ENCODE assay signal across 8 mouse cellular contexts in the genomic region with DNA sequence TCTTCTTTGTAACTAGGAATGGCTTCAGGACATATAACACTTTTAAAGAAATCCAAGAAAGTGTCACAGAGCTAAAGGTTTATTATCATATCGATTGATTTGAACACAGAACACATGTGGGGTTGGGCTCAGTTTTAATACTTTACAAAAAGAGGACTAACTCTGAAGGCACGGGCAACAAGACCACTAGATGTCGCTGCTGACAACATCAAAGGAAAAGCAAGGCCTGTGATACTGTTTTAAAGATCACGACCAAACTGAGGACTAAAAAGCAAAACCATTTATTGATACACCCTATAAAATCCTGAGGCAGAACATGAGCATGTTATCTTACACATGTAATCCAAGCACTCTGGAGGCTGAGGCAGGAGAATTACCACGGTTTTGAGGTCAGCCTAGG. TPM values are rescaled to one million over a fixed set of nuclear protein-coding genes. Genes with fewer than 3 reads are reported as not detected.
A peak's percentile ranks its signal among the peaks of the same experiment; 100 is the strongest.
DNase-seq lines count a peak whose midpoint lies in the region; ATAC-seq lines count a peak whose summit lies in the region.

No protein-coding gene starts in this region.

- peak; percentile 24; the same call in 1 of the 2 replicates for ATAC-seq in forebrain, embryonic 12.5 days (ENCODE audit: low FRiP score)
- ATAC-seq in hindbrain, embryonic 14.5 days (ENCODE audit: low FRiP score): peak; percentile 43
- peak; percentile 60 for ATAC-seq in megakaryocyte progenitor cell, adult 5-6 weeks (replicated peaks; ENCODE audit: poor library complexity)

- no peak overlapping the region for H3K27ac ChIP-seq in forebrain, embryonic 12.5 days
- H3K27ac ChIP-seq in hindbrain, embryonic 14.5 days: no peak overlapping the region

- H3K9me3 ChIP-seq in forebrain, embryonic 12.5 days: no peaks in the 10 kb centered on the region
- no peaks in the 10 kb centered on the region for H3K9me3 ChIP-seq in hindbrain, embryonic 14.5 days (ENCODE audit: control insufficient read depth, low read length)

- WGBS in forebrain, embryonic 12.5 days: 26% methylated on average over 5 of the region's 5 CpGs
- 26% methylated on average over 5 of the region's 5 CpGs for WGBS in hindbrain, embryonic 14.5 days

- H3K9ac ChIP-seq in forebrain, embryonic 12.5 days: no peak overlapping the region
- H3K9ac ChIP-seq in hindbrain, embryonic 14.5 days: no peak overlapping the region

- intact Hi-C loops in heart, postnatal 25 days (cut with DNase I): loop anchor here (2.0 to 10.0 kb wide), 4 partner anchors 162 to 707 kb away; no protein-coding TSS in a partner anchor

- no peak overlapping the region for H3K4me3 ChIP-seq in forebrain, embryonic 12.5 days (replicated peaks)
- H3K4me3 ChIP-seq in hindbrain, embryonic 14.5 days (replicated peaks; ENCODE audit: low read length): no peak overlapping the region

- no peaks in the 10 kb centered on the region for H3K27me3 ChIP-seq in forebrain, embryonic 12.5 days
- no peaks in the 10 kb centered on the region for H3K27me3 ChIP-seq in hindbrain, embryonic 14.5 days (ENCODE audit: control insufficient read depth, insufficient read depth, low read length)

- no peaks in the 10 kb centered on the region for H3K4me1 ChIP-seq in forebrain, embryonic 12.5 days
- no peaks in the 10 kb centered on the region for H3K4me1 ChIP-seq in hindbrain, embryonic 14.5 days (replicated peaks; ENCODE audit: control insufficient read depth, insufficient read depth, low read length)

- no peak overlapping the region for H3K4me2 ChIP-seq in forebrain, embryonic 12.5 days
- no peak overlapping the region for H3K4me2 ChIP-seq in hindbrain, embryonic 14.5 days (replicated peaks)

- DNase-seq in heart, adult 8-10 months (ENCODE audit: low spot score): peak; percentile 73
- no peak for DNase-seq in heart, postnatal 25 days (ENCODE audit: low spot score)
- DNase-seq in c-Kit-positive CD71-negative TER-119-negative erythroid progenitor cells, embryonic 14.5 days (ENCODE audit: low read depth): peak; percentile 70
- peak; percentile 87 for DNase-seq in hindbrain, embryonic 14.5 days (ENCODE audit: low spot score)
- DNase-seq in layer of hippocampus, postnatal 36 days: peak; percentile 56 to 69
- peak; percentile 82 for DNase-seq in right cerebral cortex, postnatal 4 days

- H3K36me3 ChIP-seq in forebrain, embryonic 12.5 days (replicated peaks): peaks cover 43% of the 10 kb centered on the region
- H3K36me3 ChIP-seq in hindbrain, embryonic 14.5 days (replicated peaks; ENCODE audit: control insufficient read depth, insufficient read depth): peaks cover 40% of the 10 kb centered on the region

RNA-seq across cellular contexts. Expression of gene Rps23, which starts 7.1 kb away (rescaled TPM):
- 100 to 1,000 TPM; 128 to 200 (median 165) TPM for total RNA-seq in heart, adult 8-10 months (2022)
- 100 to 1,000 TPM; 164 to 188 TPM for total RNA-seq in heart, postnatal 25 days (2021)
- 198 and 203 TPM in 2 replicates for polyA plus RNA-seq in forebrain, embryonic 12.5 days (2016; fragmentation: Nextera tagmentation; extraction: Ambion mirVana)
- 132 and 156 TPM in 2 replicates for polyA plus RNA-seq in hindbrain, embryonic 14.5 days (2014; fragmentation: Nextera tagmentation; extraction: Ambion mirVana)
- 100 to 1,000 TPM; 235 to 236 TPM for total RNA-seq in layer of hippocampus, postnatal 36 days (2021)
- 2,184 and 2,282 TPM in 2 replicates for total RNA-seq in megakaryocyte progenitor cell, adult 5-6 weeks (2015)
- 1,741 and 2,365 TPM in 2 replicates for total RNA-seq in megakaryocyte progenitor cell, adult 5-6 weeks (2017)

RNA-seq across cellular contexts. Expression of gene Atp6ap1l, which starts 24.7 kb away (rescaled TPM):
- total RNA-seq in heart, adult 8-10 months (2022): under 1 TPM in 3 of 4 experiments, not detected in 1; 0.24 to 0.41 (median 0.31) TPM
- total RNA-seq in heart, postnatal 25 days (2021): under 1 TPM; 0.36 to 0.62 TPM
- polyA plus RNA-seq in forebrain, embryonic 12.5 days (2016; fragmentation: Nextera tagmentation; extraction: Ambion mirVana): 0.87 and 1.2 TPM in 2 replicates
- 0.76 and 0.98 TPM in 2 replicates for polyA plus RNA-seq in hindbrain, embryonic 14.5 days (2014; fragmentation: Nextera tagmentation; extraction: Ambion mirVana)
- total RNA-seq in layer of hippocampus, postnatal 36 days (2021): 1 to 10 TPM; 1.9 to 2.0 TPM
- not detected in 2 replicates for total RNA-seq in megakaryocyte progenitor cell, adult 5-6 weeks (2015)
- total RNA-seq in megakaryocyte progenitor cell, adult 5-6 weeks (2017): not detected in 2 replicates

Comparison
In these comparisons a context has a peak if more than half of its experiments do, and no peak if none do; other contexts are left out.
1. RNA of gene Rps23, which starts 7.1 kb away (total RNA-seq): 1,741 to 2,365 TPM in megakaryocyte progenitor cell, adult 5-6 weeks; 235 to 236 TPM in layer of hippocampus, postnatal 36 days, 128 to 200 TPM in heart, adult 8-10 months and 164 to 188 TPM in heart, postnatal 25 days; every median in the first group is over 4 times any median in the second.
2. Peak in every context shown above with its lines, with median percentiles within 50 percentile points of each other: ATAC-seq.